In genomic region chr3:90051441-90052350, GRCm38 (mm10) we compare ENCODE assay signal across 8 mouse cellular contexts. TPM values are rescaled to one million over a fixed set of nuclear protein-coding genes. Genes with fewer than 3 reads are reported as not detected.
DNase-seq lines count a peak whose midpoint lies in the region; ATAC-seq lines count a peak whose summit lies in the region.

TSS of gene 4933434E20Rik (plus strand) at chr3:90051636.

- peak within 1 kb of the TSS; percentile 94 for H3K27ac ChIP-seq in hindbrain, embryonic 16.5 days (ENCODE audit: low read depth, low read length)

- peak within 1 kb of the TSS; percentile 95 for H3K9ac ChIP-seq in hindbrain, embryonic 16.5 days (ENCODE audit: low read depth, low read length)

- H3K36me3 ChIP-seq in hindbrain, embryonic 16.5 days (ENCODE audit: control insufficient read depth, insufficient read depth, low read length): peaks cover 6% of the 10 kb centered on the region

- H3K4me2 ChIP-seq in hindbrain, embryonic 16.5 days (ENCODE audit: low read length): peak within 1 kb of the TSS; percentile 82

- WGBS in hindbrain, embryonic 16.5 days: under 1% methylated on average over 39 of the region's 43 CpGs

- peak within 1 kb of the TSS; percentile 88 for H3K4me3 ChIP-seq in hindbrain, embryonic 16.5 days (ENCODE audit: low read length)

- no peaks in the 10 kb centered on the region for H3K27me3 ChIP-seq in hindbrain, embryonic 16.5 days (replicated peaks; ENCODE audit: control insufficient read depth, insufficient read depth, low read length)

- DNase-seq in cerebellum, postnatal 14 days: peak; percentile 73 to 80
- DNase-seq in cerebellum, adult 11-12 months: no peak
- DNase-seq in embryo, embryonic 10 days (ENCODE audit: low spot score): peak; percentile 71
- peak; percentile 3 to 8 for DNase-seq in gastrocnemius, adult 8-10 months (ENCODE audit: low spot score in 2 of 2)
- DNase-seq in left cerebral cortex, postnatal 25 days (ENCODE audit: low spot score in 2 of 2): peak; percentile 43 to 44
- peak; percentile 65 for DNase-seq in right cerebral cortex, postnatal 4 days

- no peaks in the 10 kb centered on the region for H3K9me3 ChIP-seq in hindbrain, embryonic 16.5 days (ENCODE audit: control insufficient read depth, low read length)

- ATAC-seq in hindbrain, embryonic 16.5 days: peak; percentile 76
- ATAC-seq in megakaryocyte-erythroid progenitor cell, adult 5-6 weeks (replicated peaks; ENCODE audit: low FRiP score, low TSS enrichment, poor library complexity, severe bottlenecking): peak; percentile 64

- peaks cover 20% of the 10 kb centered on the region for H3K4me1 ChIP-seq in hindbrain, embryonic 16.5 days (ENCODE audit: control insufficient read depth, insufficient read depth, low read depth, low read length)

- intact Hi-C loops in left cerebral cortex, postnatal 25 days (cut with DNase I): loop anchor here (2.0 kb wide), 2 partner anchors 27 to 91 kb away; no protein-coding TSS in a partner anchor

RNA-seq across cellular contexts. Expression of gene 4933434E20Rik, which starts in this region (rescaled TPM):
- total RNA-seq in gastrocnemius, adult 8-10 months (2022): 100 to 1,000 TPM in 3 of 4 experiments, 10 to 100 TPM in 1; 99.6 to 117 (median 106) TPM
- 207 TPM in 2 replicates for polyA plus RNA-seq in hindbrain, embryonic 16.5 days (2015; fragmentation: Nextera tagmentation; extraction: Ambion mirVana)
- total RNA-seq in left cerebral cortex, postnatal 25 days (2021): 10 to 100 TPM; 84.3 to 87.2 TPM
- 47.5 and 67.7 TPM in 2 replicates for total RNA-seq in megakaryocyte-erythroid progenitor cell, adult 5-6 weeks (2014; fragmentation: Nextera tagmentation)
- 42.7 and 55.0 TPM in 2 replicates for total RNA-seq in megakaryocyte-erythroid progenitor cell, adult 5-6 weeks (2017)
